Mouse (Mus musculus) forebrain, postnatal 0 days (tissue): ENCODE results near the gene Gm15114. TPM values are rescaled to one million over a fixed set of nuclear protein-coding genes. Genes with fewer than 3 reads are reported as not detected.
"Not testable (repeated sequence)": the region's sequence is repeated elsewhere in the genome, so short reads cannot be mapped to it uniquely, and the experiment has no call there.

Experiments
- ATAC-seq: fragments of 200-750 bp; cut with Nextera tagmentation; 2 replicates; pipeline ENCODE4 v1.8.0; 2017; ENCODE audit warnings: mild to moderate bottlenecking, moderate library complexity
- DNase-seq: peaks from one replicate; pipeline ENCODE4 v3.0.0-alpha.2; 2015
- H3K27ac ChIP-seq: fragments of 300-500 bp; sonication (generic); 2 replicates; pipeline ENCODE4 v1.5.1; 2014; ENCODE audit warnings: low read depth, mild to moderate bottlenecking, antibody characterized with exemption, low read length, moderate library complexity, mixed read lengths
- H3K27me3 ChIP-seq: fragments of 300-500 bp; sonication (generic); 2 replicates; pipeline ENCODE4 v1.6.1; 2014; ENCODE audit warnings: mild to moderate bottlenecking, low read length, mixed read lengths; ENCODE audit not compliant: insufficient read depth
- H3K36me3 ChIP-seq: fragments of 300-500 bp; sonication (generic); 2 replicates; pipeline ENCODE4 v1.6.1; 2014; ENCODE audit warnings: mild to moderate bottlenecking, moderate library complexity; ENCODE audit not compliant: insufficient read depth
- H3K4me1 ChIP-seq: fragments of 300-500 bp; sonication (generic); 2 replicates; pipeline ENCODE4 v1.6.1; 2014; ENCODE audit warnings: antibody characterized with exemption; ENCODE audit not compliant: insufficient read depth
- H3K4me2 ChIP-seq: fragments of 300-500 bp; sonication (generic); 2 replicates; pipeline ENCODE4 v1.6.1; 2014; ENCODE audit warnings: low read depth, mild to moderate bottlenecking, moderate library complexity
- H3K4me3 ChIP-seq: fragments of 300-500 bp; sonication (generic); 2 replicates; pipeline ENCODE4 v1.5.1; 2014; ENCODE audit warnings: low read depth, low read length, mixed read lengths
- H3K9ac ChIP-seq: fragments of 300-500 bp; sonication (generic); 2 replicates; pipeline ENCODE4 v1.6.1; 2014; ENCODE audit warnings: mild to moderate bottlenecking
- H3K9me3 ChIP-seq: fragments of 300-500 bp; sonication (generic); 2 replicates; pipeline ENCODE4 v1.6.1; 2016; ENCODE audit warnings: low read length
- WGBS: fragments of 180-500 bp; shearing (Covaris S2); extraction: QIAGEN DNeasy Blood & Tissue Kit; methylation state at CpG from one replicate; pipeline ENCODE4 v1.1.7; 2014; 5-methylcytosine and 5-hydroxymethylcytosine counted together
- polyA plus RNA-seq: library from polyadenylated mRNA; unstranded; fragments of >200 nt; fragmentation: Nextera tagmentation; extraction: Ambion mirVana; gene quantifications from 2 replicates; pipeline ENCODE4 v1.2.1, GENCODE M21; 2015
- total RNA-seq: library from RNA; depleted of rRNA; stranded (reverse); fragments of >200 nt; gene quantifications from 2 replicates; pipeline ENCODE4 v1.2.3, GENCODE M21; 2014; rRNA removed

Gm15114 gene
- total RNA-seq (not detected in 2 replicates), polyA plus RNA-seq (not detected in 2 replicates)

GRCm38 (mm10) chrX:148488649-148489048 lies at the start of gene Gm15114:
TSS of gene Gm15114 (plus strand) at chrX:148488949.
- not testable (repeated sequence) for H3K9ac ChIP-seq, H3K27me3 ChIP-seq, H3K4me2 ChIP-seq, H3K4me3 ChIP-seq, DNase-seq, H3K36me3 ChIP-seq, H3K4me1 ChIP-seq, H3K9me3 ChIP-seq, H3K27ac ChIP-seq, ATAC-seq
- WGBS = no CpG with 5 or more reads among the region's 1 CpGs

Other genes starting within 250 kb of the Gm15114 start
- not detected in 2 replicates for gene Gm8334, start 126.2 kb downstream of the Gm15114 start, total RNA-seq
- not detected in 2 replicates for gene Gm8334, start 126.2 kb downstream of the Gm15114 start, polyA plus RNA-seq
- gene Gm15127, start 174.6 kb downstream of the Gm15114 start, total RNA-seq = not detected in 2 replicates
- gene Gm15127, start 174.6 kb downstream of the Gm15114 start, polyA plus RNA-seq = not detected in 2 replicates